In genomic region chr2:31878610-31879009, GRCm38 (mm10) we compare ENCODE assay signal across 33 mouse cellular contexts. TPM values are rescaled to one million over a fixed set of nuclear protein-coding genes. Genes with fewer than 3 reads are reported as not detected.
"Had no signal": no experiment of that assay in that cellular context is flagged by ENCODE, and none has a peak within 500 bp of the region (broad histone marks: within the 10 kb centered on the region; RNA-seq: fewer than 3 reads in every experiment).

No protein-coding gene starts in this region.

- H3K9ac ChIP-seq: limb, embryonic 12.5 days; limb, embryonic 13.5 days; limb, embryonic 15.5 days; liver, embryonic 12.5 days; liver, embryonic 13.5 days; liver, embryonic 14.5 days; liver, embryonic 15.5 days; liver, postnatal 0 days; lung, embryonic 14.5 days; lung, embryonic 15.5 days; midbrain, embryonic 12.5 days; midbrain, embryonic 13.5 days; midbrain, embryonic 15.5 days had no signal

- H3K27ac ChIP-seq: left cerebral cortex, adult 2 months; limb, embryonic 10.5 days; limb, embryonic 12.5 days; limb, embryonic 13.5 days; limb, embryonic 15.5 days; liver, embryonic 12.5 days; liver, embryonic 13.5 days; liver, embryonic 14.5 days; liver, embryonic 15.5 days; lung, embryonic 15.5 days; macrophage; midbrain, embryonic 10.5 days; midbrain, embryonic 12.5 days; midbrain, embryonic 13.5 days; midbrain, embryonic 15.5 days had no signal

- H3K4me2 ChIP-seq: limb, embryonic 12.5 days; limb, embryonic 13.5 days; limb, embryonic 15.5 days; liver, embryonic 11.5 days; liver, embryonic 12.5 days; liver, embryonic 13.5 days; liver, embryonic 15.5 days; lung, embryonic 14.5 days; lung, embryonic 15.5 days; midbrain, embryonic 11.5 days; midbrain, embryonic 12.5 days; midbrain, embryonic 13.5 days; midbrain, embryonic 15.5 days had no signal

- H3K4me1 ChIP-seq: limb, embryonic 15.5 days; liver, embryonic 12.5 days; liver, embryonic 15.5 days had no signal

- H3K4me3 ChIP-seq: left cerebral cortex, adult 2 months; limb, embryonic 10.5 days; limb, embryonic 12.5 days; limb, embryonic 13.5 days; limb, embryonic 15.5 days; liver, embryonic 12.5 days; liver, embryonic 13.5 days; liver, embryonic 15.5 days; lung, embryonic 15.5 days; megakaryocyte, embryonic 14.5 days; midbrain, embryonic 10.5 days; midbrain, embryonic 12.5 days; midbrain, embryonic 13.5 days; midbrain, embryonic 15.5 days; myocyte had no signal

- H3K36me3 ChIP-seq: limb, embryonic 10.5 days; limb, embryonic 12.5 days; limb, embryonic 13.5 days; limb, embryonic 15.5 days; liver, embryonic 12.5 days; liver, embryonic 13.5 days; liver, embryonic 15.5 days; lung, embryonic 15.5 days; midbrain, embryonic 10.5 days; midbrain, embryonic 12.5 days; midbrain, embryonic 13.5 days; midbrain, embryonic 15.5 days had no signal

- H3K9me3 ChIP-seq: limb, embryonic 10.5 days; limb, embryonic 12.5 days; limb, embryonic 13.5 days; limb, embryonic 15.5 days; liver, embryonic 12.5 days; liver, embryonic 13.5 days; liver, embryonic 15.5 days; lung, embryonic 15.5 days; megakaryocyte, embryonic 14.5 days; midbrain, embryonic 10.5 days; midbrain, embryonic 12.5 days; midbrain, embryonic 13.5 days; midbrain, embryonic 15.5 days had no signal

- ATAC-seq: liver, embryonic 12.5 days; liver, postnatal 0 days; lung, postnatal 0 days; midbrain, embryonic 13.5 days; midbrain, embryonic 15.5 days; midbrain, embryonic 16.5 days had no signal

- DNase-seq: left cerebral cortex, postnatal 4 days; liver; liver, embryonic 13.5 days; liver, postnatal 0 days; lung, adult 18-20 months; lung, adult 2 months; lung, embryonic 14.5 days; lung, postnatal 10 days; lung, postnatal 14 days; lung, postnatal 36 days; lung, postnatal 4 days; midbrain, embryonic 14.5 days had no signal

RNA-seq across cellular contexts. Expression of gene Lamc3, which starts 8.5 kb away (rescaled TPM):
- polyA plus RNA-seq: liver, embryonic 15.5 days; macrophage had no signal

RNA-seq across cellular contexts. Expression of gene Fibcd1, which starts 32.8 kb away (rescaled TPM):
- polyA plus RNA-seq: liver, adult 2 months; liver, embryonic 12.5 days; liver, embryonic 15.5 days; liver, postnatal 0 days; lung, embryonic 15.5 days; macrophage had no signal
